Mouse (Mus musculus): Measurements from ENCODE around the gene Gm28053. TPM values are rescaled to one million over a fixed set of nuclear protein-coding genes. Genes with fewer than 3 reads are reported as not detected.

Gene Gm28053
- polyA plus RNA-seq, 1 experiment from 2014 or later: 1.00 TPM

- ATAC-seq (ENCODE audit: low FRiP score, low TSS enrichment): no peak
- no peaks in the 10 kb centered on the region for H3K36me3 ChIP-seq (ENCODE audit: control insufficient read depth, insufficient read depth, low read length)
- H3K27me3 ChIP-seq (ENCODE audit: control insufficient read depth, insufficient read depth, low read length): no peaks in the 10 kb centered on the region
- WGBS: 70% methylated on average over 9 of the region's 9 CpGs
- H3K4me2 ChIP-seq (ENCODE audit: low read length): no peak overlapping the region
- no peak overlapping the region for H3K27ac ChIP-seq (replicated peaks; ENCODE audit: low read depth, low read length)
- H3K9ac ChIP-seq (replicated peaks; ENCODE audit: low read length): no peak overlapping the region
- no peaks in the 10 kb centered on the region for H3K4me1 ChIP-seq (ENCODE audit: control insufficient read depth, insufficient read depth, low read length)
- no peak for DNase-seq
- no peaks in the 10 kb centered on the region for H3K9me3 ChIP-seq (ENCODE audit: control insufficient read depth, low read length)
- H3K4me3 ChIP-seq (replicated peaks; ENCODE audit: low read depth, low read length): no peak overlapping the region
Observed at GRCm38 (mm10) chr6:48768178-48768869, 49.9 kb downstream of the Gm28053 start.

GRCm38 (mm10) chr6:48768933-48769332, 50.5 kb downstream of the Gm28053 start:
- Histone ChIP-seq H3K9ac (replicated peaks; ENCODE audit: low read length) (no peak overlapping the region), H3K4me2 (ENCODE audit: low read length) (no peak overlapping the region), H3K9me3 (ENCODE audit: control insufficient read depth, low read length) (no peaks in the 10 kb centered on the region), H3K27me3 (ENCODE audit: control insufficient read depth, insufficient read depth, low read length) (no peaks in the 10 kb centered on the region), H3K4me3 (replicated peaks; ENCODE audit: low read depth, low read length) (no peak overlapping the region), H3K4me1 (ENCODE audit: control insufficient read depth, insufficient read depth, low read length) (no peaks in the 10 kb centered on the region), H3K27ac (replicated peaks; ENCODE audit: low read depth, low read length) (no peak overlapping the region), H3K36me3 (ENCODE audit: control insufficient read depth, insufficient read depth, low read length) (no peaks in the 10 kb centered on the region)
- 90% methylated on average over 3 of the region's 3 CpGs for WGBS
- DNase-seq (no peak), ATAC-seq (ENCODE audit: low FRiP score, low TSS enrichment) (no peak)

DNA sequence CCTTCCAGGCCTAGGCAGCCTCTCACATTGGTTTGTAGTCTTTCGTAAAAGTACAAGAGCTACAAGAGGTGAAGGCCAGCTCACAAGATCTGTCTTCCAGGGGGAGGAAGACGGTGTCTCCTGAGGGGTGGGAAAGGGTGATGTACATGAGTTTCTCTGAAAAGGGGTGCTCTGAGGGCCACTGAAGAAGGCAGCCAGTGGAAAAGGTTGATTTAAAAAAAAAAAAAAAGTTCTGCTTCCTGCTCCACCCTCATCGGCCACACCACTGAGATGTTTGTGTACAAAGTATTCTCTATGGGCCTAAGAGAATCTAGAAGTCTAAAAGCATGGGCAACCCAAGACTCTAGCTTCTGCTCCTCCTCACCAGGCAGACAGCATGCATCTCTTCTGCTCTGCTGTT, 52.3 kb downstream of the Gm28053 start, which contains the start of gene Gimap3:
Gene Gimap3, minus strand, starts transcription at position 156 of the 400 bp plus-strand sequence.
- DNase-seq: no peak
- no peak within 1 kb of the TSS for H3K4me3 ChIP-seq (replicated peaks; ENCODE audit: low read depth, low read length)
- 95% methylated on average over 3 of the region's 3 CpGs for WGBS

GRCm38 (mm10) chr6:48772030-48772429, 53.6 kb downstream of the Gm28053 start:
- Histone ChIP-seq H3K9ac (replicated peaks; ENCODE audit: low read length) (no peak overlapping the region), H3K4me2 (ENCODE audit: low read length) (no peak overlapping the region)

More for the DNA sequence above, 52.3 kb downstream of the Gm28053 start, which contains the start of gene Gimap3:
- Histone ChIP-seq H3K36me3 (ENCODE audit: control insufficient read depth, insufficient read depth, low read length) (no peaks in the 10 kb centered on the region), H3K27ac (replicated peaks; ENCODE audit: low read depth, low read length) (no peak within 1 kb of the TSS), H3K9me3 (ENCODE audit: control insufficient read depth, low read length) (no peaks in the 10 kb centered on the region), H3K4me1 (ENCODE audit: control insufficient read depth, insufficient read depth, low read length) (no peaks in the 10 kb centered on the region), H3K4me2 (ENCODE audit: low read length) (no peak within 1 kb of the TSS), H3K27me3 (ENCODE audit: control insufficient read depth, insufficient read depth, low read length) (no peaks in the 10 kb centered on the region), H3K9ac (replicated peaks; ENCODE audit: low read length) (no peak within 1 kb of the TSS)
- ATAC-seq (ENCODE audit: low FRiP score, low TSS enrichment): no peak

DNA sequence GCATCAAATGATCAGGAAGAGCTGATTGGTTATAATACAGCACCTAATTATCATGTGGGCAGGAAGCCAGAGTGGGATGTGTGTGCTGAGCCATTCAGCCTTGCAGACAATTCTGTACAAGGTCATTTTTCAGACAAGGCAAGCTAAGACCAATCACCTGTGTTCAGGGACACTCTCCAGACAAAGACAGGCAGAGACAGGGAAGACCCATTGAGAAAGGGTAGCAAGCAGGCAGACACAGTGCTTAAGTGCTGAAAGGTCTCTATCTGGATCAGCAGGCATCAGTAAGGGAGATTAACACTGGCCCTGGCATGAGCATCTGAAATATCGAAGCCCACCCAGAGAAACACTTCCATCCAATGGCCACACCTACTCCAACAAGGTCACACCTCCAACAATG, 66.0 kb downstream of the Gm28053 start:
- no peak overlapping the region for H3K27ac ChIP-seq (replicated peaks; ENCODE audit: low read depth, low read length)
- no peak overlapping the region for H3K9ac ChIP-seq (replicated peaks; ENCODE audit: low read length)
- H3K36me3 ChIP-seq (ENCODE audit: control insufficient read depth, insufficient read depth, low read length): no peaks in the 10 kb centered on the region
- no peaks in the 10 kb centered on the region for H3K27me3 ChIP-seq (ENCODE audit: control insufficient read depth, insufficient read depth, low read length)
- no peaks in the 10 kb centered on the region for H3K9me3 ChIP-seq (ENCODE audit: control insufficient read depth, low read length)
- no peak overlapping the region for H3K4me3 ChIP-seq (replicated peaks; ENCODE audit: low read depth, low read length)
- no peak overlapping the region for H3K4me2 ChIP-seq (ENCODE audit: low read length)
- H3K4me1 ChIP-seq (ENCODE audit: control insufficient read depth, insufficient read depth, low read length): no peaks in the 10 kb centered on the region
- DNase-seq: no peak
- no peak for ATAC-seq (ENCODE audit: low FRiP score, low TSS enrichment)
- WGBS: 79% methylated on average over 1 of the region's 1 CpGs

More at GRCm38 (mm10) chr6:48772030-48772429, 53.6 kb downstream of the Gm28053 start:
- H3K36me3 ChIP-seq (ENCODE audit: control insufficient read depth, insufficient read depth, low read length): no peaks in the 10 kb centered on the region
- no peaks in the 10 kb centered on the region for H3K27me3 ChIP-seq (ENCODE audit: control insufficient read depth, insufficient read depth, low read length)
- H3K4me1 ChIP-seq (ENCODE audit: control insufficient read depth, insufficient read depth, low read length): no peaks in the 10 kb centered on the region
- ATAC-seq (ENCODE audit: low FRiP score, low TSS enrichment) (peak; percentile 57; the same call in 1 of the 2 replicates), DNase-seq (peak; percentile 89)
- no peak overlapping the region for H3K4me3 ChIP-seq (replicated peaks; ENCODE audit: low read depth, low read length)
- 9% methylated on average over 8 of the region's 8 CpGs for WGBS
- H3K9me3 ChIP-seq (ENCODE audit: control insufficient read depth, low read length): no peaks in the 10 kb centered on the region
- H3K27ac ChIP-seq (replicated peaks; ENCODE audit: low read depth, low read length): no peak overlapping the region

GRCm38 (mm10) chr6:48785189-48785588, 66.8 kb downstream of the Gm28053 start:
- Histone ChIP-seq H3K9ac (replicated peaks; ENCODE audit: low read length) (no peak overlapping the region), H3K4me2 (ENCODE audit: low read length) (no peak overlapping the region), H3K27ac (replicated peaks; ENCODE audit: low read depth, low read length) (no peak overlapping the region), H3K4me3 (replicated peaks; ENCODE audit: low read depth, low read length) (no peak overlapping the region), H3K9me3 (ENCODE audit: control insufficient read depth, low read length) (no peaks in the 10 kb centered on the region), H3K4me1 (ENCODE audit: control insufficient read depth, insufficient read depth, low read length) (no peaks in the 10 kb centered on the region), H3K27me3 (ENCODE audit: control insufficient read depth, insufficient read depth, low read length) (no peaks in the 10 kb centered on the region), H3K36me3 (ENCODE audit: control insufficient read depth, insufficient read depth, low read length) (no peaks in the 10 kb centered on the region)
- WGBS: 89% methylated on average over 1 of the region's 1 CpGs
- no peak for DNase-seq
- ATAC-seq (ENCODE audit: low FRiP score, low TSS enrichment): no peak

DNA sequence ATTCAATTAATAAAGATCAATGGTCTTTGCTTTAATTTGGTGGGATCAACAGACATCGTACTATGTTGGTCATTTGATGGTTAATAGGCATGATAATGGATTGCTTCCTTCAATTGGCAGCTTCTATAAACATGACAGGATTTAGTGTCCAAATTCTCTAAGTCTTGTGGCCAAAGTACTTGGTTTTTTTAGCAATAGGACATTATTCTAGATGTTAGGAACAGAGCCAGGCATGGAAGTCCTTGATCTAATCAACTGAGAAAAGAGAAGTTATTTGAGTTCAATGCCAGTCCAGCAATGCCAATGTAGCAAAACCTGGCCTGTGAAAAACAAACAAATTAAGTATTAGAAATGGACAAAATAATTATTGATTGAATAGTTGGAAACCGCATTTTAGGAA, 67.2 kb downstream of the Gm28053 start:
- no peak for ATAC-seq (ENCODE audit: low FRiP score, low TSS enrichment)
- WGBS: 77% methylated on average over 2 of the region's 2 CpGs
- Histone ChIP-seq H3K4me1 (ENCODE audit: control insufficient read depth, insufficient read depth, low read length) (no peaks in the 10 kb centered on the region), H3K4me2 (ENCODE audit: low read length) (no peak overlapping the region), H3K9ac (replicated peaks; ENCODE audit: low read length) (no peak overlapping the region), H3K4me3 (replicated peaks; ENCODE audit: low read depth, low read length) (no peak overlapping the region), H3K27me3 (ENCODE audit: control insufficient read depth, insufficient read depth, low read length) (no peaks in the 10 kb centered on the region), H3K9me3 (ENCODE audit: control insufficient read depth, low read length) (no peaks in the 10 kb centered on the region), H3K27ac (replicated peaks; ENCODE audit: low read depth, low read length) (no peak overlapping the region), H3K36me3 (ENCODE audit: control insufficient read depth, insufficient read depth, low read length) (no peaks in the 10 kb centered on the region)
- DNase-seq: no peak

DNA sequence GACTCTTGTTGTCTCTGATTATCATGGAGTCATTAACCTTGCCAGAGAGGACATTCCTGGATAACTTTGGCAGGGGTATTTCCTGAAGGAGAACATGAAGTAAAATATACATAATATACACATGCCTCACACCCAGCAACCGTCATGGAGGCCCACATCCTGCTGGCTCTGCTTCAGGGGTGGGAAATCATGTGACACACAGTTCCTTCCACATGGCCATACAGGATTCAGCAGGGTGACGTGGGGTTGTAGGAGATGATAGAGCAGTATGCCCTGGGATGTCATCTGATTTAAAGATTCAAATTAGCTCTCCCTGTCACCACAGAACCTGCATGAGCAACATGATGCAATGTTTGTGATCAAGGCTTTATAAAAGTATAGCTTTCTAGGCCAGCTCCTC, 69.5 kb downstream of the Gm28053 start:
- WGBS: 85% methylated on average over 2 of the region's 2 CpGs
- DNase-seq (no peak), ATAC-seq (ENCODE audit: low FRiP score, low TSS enrichment) (no peak)
- no peaks in the 10 kb centered on the region for H3K9me3 ChIP-seq (ENCODE audit: control insufficient read depth, low read length)
- no peaks in the 10 kb centered on the region for H3K4me1 ChIP-seq (ENCODE audit: control insufficient read depth, insufficient read depth, low read length)
- no peak overlapping the region for H3K4me3 ChIP-seq (replicated peaks; ENCODE audit: low read depth, low read length)
- H3K4me2 ChIP-seq (ENCODE audit: low read length): no peak overlapping the region
- H3K27me3 ChIP-seq (ENCODE audit: control insufficient read depth, insufficient read depth, low read length): no peaks in the 10 kb centered on the region
- no peak overlapping the region for H3K27ac ChIP-seq (replicated peaks; ENCODE audit: low read depth, low read length)
- no peak overlapping the region for H3K9ac ChIP-seq (replicated peaks; ENCODE audit: low read length)
- H3K36me3 ChIP-seq (ENCODE audit: control insufficient read depth, insufficient read depth, low read length): no peaks in the 10 kb centered on the region

DNA sequence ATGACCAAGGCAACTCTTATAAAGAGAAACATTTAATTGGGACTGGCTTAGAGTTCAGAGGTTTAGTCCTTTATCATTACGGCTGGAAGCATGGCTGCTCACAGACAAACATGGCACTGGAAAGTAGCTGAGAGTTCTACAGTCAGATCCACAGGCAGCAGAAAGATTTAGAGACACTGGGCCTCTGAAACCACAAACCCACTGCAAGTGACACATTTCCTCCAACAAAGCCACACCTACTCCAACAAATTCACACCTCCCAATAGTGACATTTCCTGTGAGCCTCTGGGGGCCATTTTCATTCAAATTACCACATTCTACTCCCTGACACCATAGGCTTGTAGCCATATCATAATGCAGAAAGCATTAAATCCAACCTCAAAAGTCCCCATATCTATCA, 83.5 kb downstream of the Gm28053 start:
- DNase-seq: no peak
- no peak for ATAC-seq (ENCODE audit: low FRiP score, low TSS enrichment)
- WGBS: 85% methylated on average over 1 of the region's 1 CpGs

More for the DNA sequence above, 83.5 kb downstream of the Gm28053 start:
- Histone ChIP-seq H3K4me3 (replicated peaks; ENCODE audit: low read depth, low read length) (no peak overlapping the region), H3K4me2 (ENCODE audit: low read length) (no peak overlapping the region), H3K9ac (replicated peaks; ENCODE audit: low read length) (no peak overlapping the region), H3K27ac (replicated peaks; ENCODE audit: low read depth, low read length) (no peak overlapping the region), H3K4me1 (ENCODE audit: control insufficient read depth, insufficient read depth, low read length) (no peaks in the 10 kb centered on the region), H3K9me3 (ENCODE audit: control insufficient read depth, low read length) (no peaks in the 10 kb centered on the region), H3K27me3 (ENCODE audit: control insufficient read depth, insufficient read depth, low read length) (no peaks in the 10 kb centered on the region), H3K36me3 (ENCODE audit: control insufficient read depth, insufficient read depth, low read length) (no peaks in the 10 kb centered on the region)

Measured in midbrain, embryonic 14.5 days (tissue).